Mouse (Mus musculus) frontal cortex, adult (tissue): ENCODE measurements around the gene Gm10382.
"Not testable (repeated sequence)": the region's sequence is repeated elsewhere in the genome, so short reads cannot be mapped to it uniquely, and the experiment has no call there.

ENCODE experiments used
- ATAC-seq: cut with Nextera tagmentation; 2 replicates; pipeline ENCODE4 v1.9.2; 2017; ENCODE audit warnings: mild to moderate bottlenecking, moderate library complexity, mixed read lengths; ENCODE audit not compliant: low TSS enrichment

The Gm10382 gene

GRCm38 (mm10) chr5:125413763-125414162, 24.6 kb downstream of the Gm10382 start:
- no peak for ATAC-seq

- no peak for ATAC-seq
These were observed 27.1 kb downstream of the Gm10382 start for GRCm38 (mm10) chr5:125416183-125416582.

DNA sequence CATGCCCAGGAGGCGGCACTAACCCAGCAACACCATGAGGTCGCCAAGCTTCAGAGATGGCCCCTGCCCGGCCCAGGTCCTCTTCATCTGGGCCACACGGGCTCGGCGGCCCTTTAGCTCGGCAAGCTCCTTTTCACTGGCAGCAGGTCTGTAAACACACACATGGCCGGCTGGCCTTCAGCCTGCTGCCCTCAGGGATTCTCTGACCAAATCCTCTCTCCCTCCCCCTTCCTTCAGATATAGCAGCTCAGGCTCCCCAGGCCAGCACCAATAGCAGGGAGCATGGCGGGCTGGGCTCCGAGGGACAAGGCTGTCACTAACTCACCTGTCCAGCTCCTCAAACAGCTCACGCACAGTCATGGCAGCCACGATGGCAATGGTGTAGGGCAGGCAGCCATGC, 29.5 kb downstream of the Gm10382 start:
- no peak for ATAC-seq

- no peak for ATAC-seq
These were observed 30.0 kb downstream of the Gm10382 start for GRCm38 (mm10) chr5:125419124-125419523.

GRCm38 (mm10) chr5:125425698-125426276, 36.7 kb downstream of the Gm10382 start:
- ATAC-seq, result no peak

GRCm38 (mm10) chr5:125426343-125426742, 37.2 kb downstream of the Gm10382 start:
- ATAC-seq, result no peak

DNA sequence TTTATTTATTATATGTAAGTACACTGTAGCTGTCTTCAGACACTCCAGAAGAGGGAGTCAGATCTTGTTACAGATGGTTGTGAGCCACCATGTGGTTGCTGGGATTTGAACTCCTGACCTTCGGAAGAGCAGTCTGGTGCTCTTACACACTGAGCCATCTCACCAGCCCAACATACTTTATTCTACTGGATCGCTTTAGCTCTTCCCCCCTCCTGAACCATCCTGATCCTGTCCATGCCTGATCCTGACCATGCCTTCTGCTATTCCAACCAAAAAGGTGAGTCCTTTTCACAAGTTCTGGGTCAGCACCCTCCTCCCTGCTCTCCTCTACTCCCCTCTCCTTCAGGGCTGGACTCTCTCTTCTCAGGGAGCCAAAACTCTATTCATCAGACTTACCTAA, 43.2 kb downstream of the Gm10382 start:
- not testable (repeated sequence) for ATAC-seq

DNA sequence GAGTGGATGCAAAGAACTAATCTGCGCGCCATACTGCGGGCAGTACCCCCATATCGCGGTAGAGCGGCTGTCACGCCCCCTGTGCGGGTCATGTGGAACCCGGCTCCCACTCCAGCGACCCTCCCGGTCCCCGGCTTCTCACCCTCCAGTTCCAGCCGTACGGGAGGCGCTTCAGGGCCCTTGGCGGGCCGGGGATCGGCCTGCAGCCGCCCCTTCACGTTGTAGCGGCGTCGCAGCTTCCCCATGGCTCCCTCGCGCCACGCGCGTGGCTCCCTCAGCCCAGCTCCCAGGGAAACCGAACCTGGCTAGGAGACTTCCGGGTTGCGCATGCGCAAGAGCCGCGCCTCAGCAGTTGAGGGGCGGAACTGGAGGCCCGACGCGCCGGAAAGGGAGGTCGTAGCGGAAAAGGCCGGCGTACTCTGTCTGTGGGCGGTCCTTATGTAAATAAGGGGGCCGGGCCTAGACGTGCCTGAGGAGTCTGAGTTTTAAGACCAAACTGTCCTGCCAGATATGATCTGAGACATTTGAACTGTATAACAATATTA, 44.7 kb downstream of the Gm10382 start, which contains the start of gene Dhx37:
Gene Dhx37 (minus strand): TSS at position 329 of the 545 bp plus-strand sequence.
- ATAC-seq, result peak; percentile 99

- not testable (repeated sequence) for ATAC-seq
These were observed 45.2 kb downstream of the Gm10382 start for GRCm38 (mm10) chr5:125434347-125434746.
